ENCODE assay signal across 21 mouse cellular contexts in the genomic region with DNA sequence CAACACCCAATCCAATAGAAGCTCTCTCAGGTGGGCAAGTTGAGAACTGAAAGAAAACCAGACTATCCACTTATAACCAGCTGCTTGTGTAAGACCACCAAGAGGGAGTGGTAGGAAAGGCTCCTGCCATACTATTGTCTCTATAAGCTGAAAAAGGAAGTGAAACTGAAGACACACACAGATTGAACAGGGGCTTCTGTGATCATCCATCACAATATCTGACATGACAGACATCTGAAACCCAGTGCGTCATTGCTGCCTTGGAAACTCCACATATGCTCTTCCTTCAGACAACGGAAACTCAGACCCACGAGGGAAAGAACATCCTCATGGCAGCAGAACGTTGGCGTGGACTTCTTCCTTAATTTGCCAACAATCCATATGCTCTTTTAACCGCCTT. TPM values are rescaled to one million over a fixed set of nuclear protein-coding genes. Genes with fewer than 3 reads are reported as not detected.
DNase-seq lines count a peak whose midpoint lies in the region; ATAC-seq lines count a peak whose summit lies in the region.
"Had no signal": no experiment of that assay in that cellular context is flagged by ENCODE, and none has a peak within 500 bp of the region (broad histone marks: within the 10 kb centered on the region; RNA-seq: fewer than 3 reads in every experiment).

No protein-coding gene starts in this region.

- DNase-seq in layer of hippocampus, adult 18-20 months (ENCODE audit: low spot score in 2 of 2) = peak; percentile 4 to 25
- no peak for DNase-seq in layer of hippocampus, adult 9-11 months
- no peak for DNase-seq in adrenal gland, adult 2 months
- no peak for DNase-seq in c-Kit-positive CD71-positive TER-119-positive erythroid progenitor cells, embryonic 14.5 days (ENCODE audit: low spot score)
- no peak for DNase-seq in ovary, postnatal 14 days (ENCODE audit: low spot score)
- DNase-seq: adrenal gland, adult 8-10 months; cerebellum, adult 8-10 months; cerebellum, postnatal 25 days; gastrocnemius, postnatal 10 days; heart, postnatal 36 days; kidney, postnatal 14 days; lung, adult 18-20 months; lung, postnatal 10 days; right cerebral cortex, postnatal 25 days; thymus, postnatal 25 days had no signal

- ATAC-seq in granulocyte monocyte progenitor cell, adult 5-6 weeks (replicated peaks; ENCODE audit: poor library complexity, severe bottlenecking) = peak; percentile 93
- ATAC-seq in megakaryocyte progenitor cell, adult 5-6 weeks (replicated peaks; ENCODE audit: poor library complexity) = peak; percentile 90
- ATAC-seq: activated CD4-positive, CD25-positive, alpha-beta regulatory T cell, adult 4 months; forebrain, embryonic 15.5 days; intestine, postnatal 0 days; liver, embryonic 12.5 days had no signal

RNA-seq across cellular contexts. Expression of a gene that starts 14.7 kb away (rescaled TPM):
- 10 to 100 TPM in 1 of 2 experiments, 1 to 10 TPM in 1; 9.2 to 12.4 TPM for total RNA-seq in layer of hippocampus, adult 18-20 months (2021)
- total RNA-seq in granulocyte monocyte progenitor cell, adult 5-6 weeks (2014; fragmentation: Nextera tagmentation) = 100 and 123 TPM in 2 replicates
- total RNA-seq in granulocyte monocyte progenitor cell, adult 5-6 weeks (2017) = 75.5 and 83.9 TPM in 2 replicates
- 124 TPM in 2 replicates for total RNA-seq in megakaryocyte progenitor cell, adult 5-6 weeks (2015)
- 67.1 and 76.4 TPM in 2 replicates for total RNA-seq in megakaryocyte progenitor cell, adult 5-6 weeks (2017)
- 10 to 100 TPM; 33.0 to 60.5 TPM for total RNA-seq in adrenal gland, adult 2 months (2021)
- 34.1 and 36.5 TPM in 2 replicates for polyA plus RNA-seq in adrenal gland, adult 2 months (2012; rRNA removed)

Comparison
In these comparisons a context has a peak if more than half of its experiments do, and no peak if none do; other contexts are left out.
1. DNase-seq: peak in layer of hippocampus, adult 18-20 months (2 of 2); none in layer of hippocampus, adult 9-11 months (single experiment), adrenal gland, adult 2 months (single experiment), c-Kit-positive CD71-positive TER-119-positive erythroid progenitor cells, embryonic 14.5 days (single experiment) and ovary, postnatal 14 days (single experiment).